Mouse (Mus musculus): ENCODE results near the gene Spryd4. TPM values are rescaled to one million over a fixed set of nuclear protein-coding genes. Genes with fewer than 3 reads are reported as not detected.
A peak's percentile ranks its signal among the peaks of the same experiment; 100 is the strongest.

Spryd4 gene
- polyA plus RNA-seq, 1 experiment: 13.5 TPM

GRCm38 (mm10) chr10:128210954-128211353, 653 bp downstream of the Spryd4 start:
- Histone ChIP-seq H3K27ac (ENCODE audit: insufficient read depth, low read length) (no peak overlapping the region), H3K4me3 (replicated peaks; ENCODE audit: insufficient read depth, low read depth, low read length) (peak overlapping the region; percentile 86), H3K4me1 (ENCODE audit: control insufficient read depth, insufficient read depth, low read length) (peaks cover 2% of the 10 kb centered on the region; the same call in 1 of the 2 replicates), H3K27me3 (ENCODE audit: control insufficient read depth, insufficient read depth, low read length) (no peaks in the 10 kb centered on the region)
- DNase-seq: peak; percentile 28 to 38
- TF ChIP-seq CTCF (IDR thresholded peaks at IDR 0.05; ENCODE audit: borderline replicate concordance, insufficient read depth, low read depth, low read length): no peak
- no peak for TF ChIP-seq POLR2A (IDR thresholded peaks at IDR 0.05; ENCODE audit: borderline replicate concordance, insufficient read depth, low read length)
- 7% methylated on average over 14 of the region's 14 CpGs for WGBS

GRCm38 (mm10) chr10:128210131-128210530, 1.5 kb downstream of the Spryd4 start:
- no peak overlapping the region for H3K27ac ChIP-seq (ENCODE audit: insufficient read depth, low read length)
- 25% methylated on average over 2 of the region's 2 CpGs for WGBS
- DNase-seq: no peak
- no peaks in the 10 kb centered on the region for H3K27me3 ChIP-seq (ENCODE audit: control insufficient read depth, insufficient read depth, low read length)
- TF ChIP-seq CTCF (IDR thresholded peaks at IDR 0.05; ENCODE audit: borderline replicate concordance, insufficient read depth, low read depth, low read length): no peak
- TF ChIP-seq POLR2A (IDR thresholded peaks at IDR 0.05; ENCODE audit: borderline replicate concordance, insufficient read depth, low read length): no peak
- H3K4me1 ChIP-seq (ENCODE audit: control insufficient read depth, insufficient read depth, low read length): peaks cover 2% of the 10 kb centered on the region; the same call in 1 of the 2 replicates
- H3K4me3 ChIP-seq (replicated peaks; ENCODE audit: insufficient read depth, low read depth, low read length): no peak overlapping the region

DNA sequence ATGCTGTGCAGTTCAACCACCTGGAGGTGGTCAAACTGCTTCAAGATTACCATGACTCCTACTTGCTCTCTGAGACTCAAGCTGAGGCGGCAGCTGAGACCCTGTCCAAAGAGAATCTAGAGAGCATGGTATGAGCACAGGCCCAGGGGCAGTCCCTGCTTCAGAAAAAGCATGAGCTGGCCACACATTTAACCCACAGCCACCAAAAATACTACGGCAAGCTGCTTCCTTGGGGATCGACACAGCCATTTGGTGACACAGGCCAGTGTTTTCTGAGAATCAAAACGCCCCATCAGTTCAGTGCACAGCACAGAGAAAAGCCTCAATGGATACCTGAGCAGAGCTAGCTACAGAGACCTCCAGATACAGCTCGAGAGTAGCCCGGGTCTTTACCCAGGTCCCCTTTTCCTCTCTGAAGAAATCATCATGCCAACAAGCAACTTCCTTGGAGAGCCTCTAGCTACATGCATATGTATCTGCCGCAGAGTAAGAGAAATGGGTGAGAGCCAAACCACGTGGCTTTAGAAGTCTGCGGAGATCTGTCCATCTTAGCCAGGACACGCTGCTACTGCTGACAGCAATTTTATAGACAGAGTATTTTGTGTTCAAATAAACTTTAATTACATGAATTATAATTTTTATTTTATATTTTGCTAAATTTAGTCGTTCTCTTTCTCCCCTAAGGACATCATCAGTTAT, 2.1 kb downstream of the Spryd4 start:
- Histone ChIP-seq H3K4me1 (ENCODE audit: control insufficient read depth, insufficient read depth, low read length) (peaks cover 2% of the 10 kb centered on the region; the same call in 1 of the 2 replicates), H3K27me3 (ENCODE audit: control insufficient read depth, insufficient read depth, low read length) (no peaks in the 10 kb centered on the region), H3K4me3 (replicated peaks; ENCODE audit: insufficient read depth, low read depth, low read length) (no peak overlapping the region), H3K27ac (ENCODE audit: insufficient read depth, low read length) (no peak overlapping the region)
- no peak for DNase-seq
- WGBS: 89% methylated on average over 11 of the region's 11 CpGs
- TF ChIP-seq POLR2A (IDR thresholded peaks at IDR 0.05; ENCODE audit: borderline replicate concordance, insufficient read depth, low read length) (no peak), CTCF (IDR thresholded peaks at IDR 0.05; ENCODE audit: borderline replicate concordance, insufficient read depth, low read depth, low read length) (no peak)

GRCm38 (mm10) chr10:128208326-128208725, 3.3 kb downstream of the Spryd4 start:
- H3K4me1 ChIP-seq (ENCODE audit: control insufficient read depth, insufficient read depth, low read length): peaks cover 2% of the 10 kb centered on the region; the same call in 1 of the 2 replicates
- no peaks in the 10 kb centered on the region for H3K27me3 ChIP-seq (ENCODE audit: control insufficient read depth, insufficient read depth, low read length)
- no peak for DNase-seq
- 78% methylated on average over 10 of the region's 10 CpGs for WGBS
- no peak overlapping the region for H3K27ac ChIP-seq (ENCODE audit: insufficient read depth, low read length)
- TF ChIP-seq POLR2A (IDR thresholded peaks at IDR 0.05; ENCODE audit: borderline replicate concordance, insufficient read depth, low read length): no peak
- no peak for TF ChIP-seq CTCF (IDR thresholded peaks at IDR 0.05; ENCODE audit: borderline replicate concordance, insufficient read depth, low read depth, low read length)
- H3K4me3 ChIP-seq (replicated peaks; ENCODE audit: insufficient read depth, low read depth, low read length): no peak overlapping the region

DNA sequence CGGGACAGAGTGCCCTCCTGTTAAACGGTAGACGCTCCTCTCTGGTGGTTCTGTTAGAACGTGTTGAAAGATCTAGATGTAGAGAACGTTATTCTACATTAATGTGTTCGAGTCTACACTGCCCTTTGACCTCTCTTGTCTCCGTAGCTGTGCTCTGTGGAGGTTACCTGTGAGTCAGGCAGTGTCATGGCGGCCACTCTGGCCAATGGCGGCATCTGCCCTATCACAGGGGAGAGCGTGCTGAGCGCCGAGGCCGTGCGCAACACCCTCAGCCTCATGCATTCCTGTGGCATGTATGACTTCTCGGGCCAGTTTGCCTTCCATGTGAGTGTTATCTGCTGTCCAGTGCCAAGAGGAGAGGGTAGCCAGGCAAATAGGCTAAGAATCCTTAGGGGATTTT, 6.7 kb downstream of the Spryd4 start:
- TF ChIP-seq POLR2A (IDR thresholded peaks at IDR 0.05; ENCODE audit: borderline replicate concordance, insufficient read depth, low read length): no peak
- TF ChIP-seq CTCF (IDR thresholded peaks at IDR 0.05; ENCODE audit: borderline replicate concordance, insufficient read depth, low read depth, low read length): no peak
- WGBS: 89% methylated on average over 15 of the region's 15 CpGs
- DNase-seq: no peak

DNA sequence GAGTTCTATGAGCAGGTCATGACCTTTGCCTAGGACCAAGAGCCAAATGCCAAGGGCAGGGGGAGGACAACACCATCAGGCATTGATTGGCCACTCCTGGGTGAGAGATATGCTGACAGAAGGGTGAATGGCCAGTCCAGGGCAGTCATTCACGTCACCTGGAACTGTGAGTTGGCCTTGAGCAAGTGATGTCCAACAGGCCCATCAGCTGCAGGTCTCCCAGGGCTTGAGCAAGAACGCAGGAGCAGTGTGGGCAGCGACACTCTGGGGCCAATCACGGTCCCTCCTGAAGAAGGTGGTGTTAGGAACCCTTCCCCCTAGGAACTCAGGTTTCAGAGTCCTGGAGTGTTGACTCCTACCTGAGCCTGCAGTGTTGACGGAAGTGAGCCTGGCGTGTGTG, 9.8 kb downstream of the Spryd4 start:
- WGBS: 81% methylated on average over 6 of the region's 6 CpGs
- Histone ChIP-seq H3K4me3 (replicated peaks; ENCODE audit: insufficient read depth, low read depth, low read length) (no peak overlapping the region), H3K27me3 (ENCODE audit: control insufficient read depth, insufficient read depth, low read length) (no peaks in the 10 kb centered on the region), H3K4me1 (ENCODE audit: control insufficient read depth, insufficient read depth, low read length) (no peaks in the 10 kb centered on the region), H3K27ac (ENCODE audit: insufficient read depth, low read length) (no peak overlapping the region)
- TF ChIP-seq POLR2A (IDR thresholded peaks at IDR 0.05; ENCODE audit: borderline replicate concordance, insufficient read depth, low read length): no peak
- no peak for TF ChIP-seq CTCF (IDR thresholded peaks at IDR 0.05; ENCODE audit: borderline replicate concordance, insufficient read depth, low read depth, low read length)
- DNase-seq: no peak

More for the DNA sequence above, 6.7 kb downstream of the Spryd4 start:
- no peaks in the 10 kb centered on the region for H3K27me3 ChIP-seq (ENCODE audit: control insufficient read depth, insufficient read depth, low read length)
- no peaks in the 10 kb centered on the region; the same call in 1 of the 2 replicates for H3K4me1 ChIP-seq (ENCODE audit: control insufficient read depth, insufficient read depth, low read length)
- H3K4me3 ChIP-seq (replicated peaks; ENCODE audit: insufficient read depth, low read depth, low read length): no peak overlapping the region
- no peak overlapping the region for H3K27ac ChIP-seq (ENCODE audit: insufficient read depth, low read length)

- Histone ChIP-seq H3K27ac (ENCODE audit: insufficient read depth, low read length) (peak overlapping the region; percentile 73), H3K27me3 (ENCODE audit: control insufficient read depth, insufficient read depth, low read length) (no peaks in the 10 kb centered on the region), H3K4me1 (ENCODE audit: control insufficient read depth, insufficient read depth, low read length) (no peaks in the 10 kb centered on the region), H3K4me3 (replicated peaks; ENCODE audit: insufficient read depth, low read depth, low read length) (peak overlapping the region; percentile 83)
- under 1% methylated on average over 72 of the region's 79 CpGs for WGBS
- no peak for TF ChIP-seq CTCF (IDR thresholded peaks at IDR 0.05; ENCODE audit: borderline replicate concordance, insufficient read depth, low read depth, low read length)
- peak; percentile 90; the same call in 1 of the 2 replicates for TF ChIP-seq POLR2A (IDR thresholded peaks at IDR 0.05; ENCODE audit: borderline replicate concordance, insufficient read depth, low read length)
- peak; percentile 79 for DNase-seq
These were observed 16.8 kb downstream of the Spryd4 start for GRCm38 (mm10) chr10:128194551-128195461.

All from cerebellum, adult 2 months (tissue).